ENCODE assay signal across 8 mouse cellular contexts in genomic region chr5:38038710-38039592, GRCm38 (mm10). TPM values are rescaled to one million over a fixed set of nuclear protein-coding genes. Genes with fewer than 3 reads are reported as not detected.
DNase-seq lines count a peak whose midpoint lies in the region; ATAC-seq lines count a peak whose summit lies in the region.

Gene Stx18, plus strand, starts transcription at chr5:38038742.

- peaks cover 5% of the 10 kb centered on the region; the same call in 1 of the 2 replicates for H3K36me3 ChIP-seq in hindbrain, embryonic 16.5 days (ENCODE audit: control insufficient read depth, insufficient read depth, low read length)
- H3K36me3 ChIP-seq in macrophage (ENCODE audit: inconsistent target), result no peaks in the 10 kb centered on the region

- peak within 1 kb of the TSS; percentile 93 for H3K4me2 ChIP-seq in hindbrain, embryonic 16.5 days (ENCODE audit: low read length)

- H3K9ac ChIP-seq in hindbrain, embryonic 16.5 days (ENCODE audit: low read depth, low read length), result peak within 1 kb of the TSS; percentile 92

- H3K27ac ChIP-seq in hindbrain, embryonic 16.5 days (ENCODE audit: low read depth, low read length), result peak within 1 kb of the TSS; percentile 79
- peak within 1 kb of the TSS; percentile 12 for H3K27ac ChIP-seq in macrophage

- peak; percentile 74 for DNase-seq in WW6 (ENCODE audit: low read depth, low spot score)
- peak; percentile 64 to 86 for DNase-seq in cerebellum, postnatal 4 days (ENCODE audit: low spot score in 2 of 2)
- DNase-seq in gastrocnemius, adult 18-20 months (ENCODE audit: low spot score), result peak; percentile 86
- peak; percentile 90 to 91 for DNase-seq in left cerebral cortex, adult 18-20 months (ENCODE audit: low spot score in 2 of 2)
- peak; percentile 90 for DNase-seq in right cerebral cortex, adult 18-20 months
- DNase-seq in urinary bladder, postnatal 10 days (ENCODE audit: low spot score), result peak; percentile 43

- H3K27me3 ChIP-seq in hindbrain, embryonic 16.5 days (replicated peaks; ENCODE audit: control insufficient read depth, insufficient read depth, low read length), result no peaks in the 10 kb centered on the region

- peak within 1 kb of the TSS; percentile 92 for H3K4me3 ChIP-seq in hindbrain, embryonic 16.5 days (ENCODE audit: low read length)
- peak within 1 kb of the TSS; percentile 87 for H3K4me3 ChIP-seq in macrophage (ENCODE audit: inconsistent target)

- H3K9me3 ChIP-seq in hindbrain, embryonic 16.5 days (ENCODE audit: control insufficient read depth, low read length), result no peaks in the 10 kb centered on the region

- peaks cover 13% of the 10 kb centered on the region for H3K4me1 ChIP-seq in hindbrain, embryonic 16.5 days (ENCODE audit: control insufficient read depth, insufficient read depth, low read depth, low read length)

- under 1% methylated on average over 57 of the region's 57 CpGs for WGBS in hindbrain, embryonic 16.5 days
- under 1% methylated on average over 57 of the region's 57 CpGs for WGBS in macrophage (ENCODE audit: missing documents)

- ATAC-seq in hindbrain, embryonic 16.5 days, result peak; percentile 99

- H3K79me2 ChIP-seq in macrophage (ENCODE audit: inconsistent target), result peaks cover 45% of the 10 kb centered on the region

RNA-seq across cellular contexts. Expression of gene Stx18, which starts in this region (rescaled TPM):
- 10 to 100 TPM; 14.2 to 14.3 TPM for total RNA-seq in gastrocnemius, adult 18-20 months (2021)
- 36.5 and 38.5 TPM in 2 replicates for polyA plus RNA-seq in hindbrain, embryonic 16.5 days (2015; fragmentation: Nextera tagmentation; extraction: Ambion mirVana)
- total RNA-seq in left cerebral cortex, adult 18-20 months (2021), result 10 to 100 TPM; 35.8 to 36.7 TPM
- 10 to 100 TPM; 22.2 to 97.0 (median 74.1) TPM for total RNA-seq in macrophage (2018; cell fraction: chromatin; rRNA removed)
- total RNA-seq in macrophage (2018; cell fraction: cytosol; rRNA removed), result 10 to 100 TPM; 19.0 to 36.3 (median 28.1) TPM
- 10 to 100 TPM; 10.8 to 50.1 (median 36.8) TPM for total RNA-seq in macrophage (2018; cell fraction: nucleus; rRNA removed)
- 19.4 to 32.7 TPM (median 21.8 TPM) in 3 replicates for polyA plus RNA-seq in macrophage (2018)

Comparison
In these comparisons a context has a peak if more than half of its experiments do, and no peak if none do; other contexts are left out.
1. Peak in every context shown above with its lines: DNase-seq, ATAC-seq, H3K4me3 ChIP-seq and H3K27ac ChIP-seq.